Comparison of ENCODE assay signal across 8 mouse cellular contexts in genomic region chr2:72475423-72475796, GRCm38 (mm10). TPM values are rescaled to one million over a fixed set of nuclear protein-coding genes. Genes with fewer than 3 reads are reported as not detected.
A peak's percentile ranks its signal among the peaks of the same experiment; 100 is the strongest.
DNase-seq lines count a peak whose midpoint lies in the region; ATAC-seq and TF ChIP-seq lines count a peak whose summit lies in the region.

No protein-coding gene starts in this region.

- in situ Hi-C loops in ES-E14 (cut with MboI; ENCODE audit: low sequenced_read_pairs in 2 of 2, unreplicated experiment in 2 of 2) = no loop called here

- peak overlapping the region; percentile 90 for H3K27ac ChIP-seq in heart, embryonic 15.5 days
- no peak overlapping the region; the same call in 1 of the 2 replicates for H3K27ac ChIP-seq in ES-E14 (ENCODE audit: insufficient read depth, low read depth, low read length, poor library complexity, severe bottlenecking)
- H3K27ac ChIP-seq in forebrain, postnatal 0 days (ENCODE audit: low read depth, low read length) = 0 out of 2 replicates have a peak overlapping the region, but pooled peaks have one; percentile 83
- H3K27ac ChIP-seq in macrophage = peak overlapping the region; percentile 97

- peaks cover 40% of the 10 kb centered on the region for H3K79me2 ChIP-seq in macrophage (ENCODE audit: inconsistent target)

- under 1% methylated on average over 7 of the region's 7 CpGs for WGBS in heart, embryonic 15.5 days
- 2% methylated on average over 7 of the region's 7 CpGs for WGBS in forebrain, postnatal 0 days
- 2% methylated on average over 4 of the region's 7 CpGs for WGBS in macrophage (ENCODE audit: missing documents)

- ATAC-seq in heart, embryonic 15.5 days (replicated peaks; ENCODE audit: insufficient number of reproducible peaks, insufficient read depth, low FRiP score, low read depth) = no peak
- ATAC-seq in forebrain, postnatal 0 days = no peak
- ATAC-seq in frontal cortex, adult (ENCODE audit: low TSS enrichment) = no peak

- no peak for TF ChIP-seq CTCF in forebrain, postnatal 0 days (IDR thresholded peaks at IDR 0.05; ENCODE audit: low read depth)

- H3K4me1 ChIP-seq in heart, embryonic 15.5 days (replicated peaks) = peaks cover 35% of the 10 kb centered on the region
- peaks cover 9 to 16% of the 10 kb centered on the region in 2 experiments for H3K4me1 ChIP-seq in ES-E14 (ENCODE audit: control insufficient read depth in 2 of 2, insufficient read depth in 2 of 2, low read length in 2 of 2, poor library complexity in 1 of 2)
- peaks cover 3% of the 10 kb centered on the region; the same call in 1 of the 2 replicates for H3K4me1 ChIP-seq in forebrain, postnatal 0 days (ENCODE audit: insufficient read depth)

- no peaks in the 10 kb centered on the region for H3K9me3 ChIP-seq in heart, embryonic 15.5 days (replicated peaks)
- H3K9me3 ChIP-seq in ES-E14 (ENCODE audit: control insufficient read depth, insufficient read depth, low read depth, low read length) = no peaks in the 10 kb centered on the region
- no peaks in the 10 kb centered on the region for H3K9me3 ChIP-seq in forebrain, postnatal 0 days (ENCODE audit: low read length)

- H3K4me2 ChIP-seq in heart, embryonic 15.5 days = peak overlapping the region; percentile 88
- peak overlapping the region; percentile 86 for H3K4me2 ChIP-seq in forebrain, postnatal 0 days (ENCODE audit: low read depth)

- no peaks in the 10 kb centered on the region for H3K36me3 ChIP-seq in heart, embryonic 15.5 days
- H3K36me3 ChIP-seq in ES-E14 (ENCODE audit: control insufficient read depth, insufficient read depth, low read length, poor library complexity, severe bottlenecking) (peaks cover 14% of the 10 kb centered on the region), macrophage (ENCODE audit: inconsistent target) (no peaks in the 10 kb centered on the region)
- H3K36me3 ChIP-seq in forebrain, postnatal 0 days (ENCODE audit: insufficient read depth) = no peaks in the 10 kb centered on the region

- H3K9ac ChIP-seq in heart, embryonic 15.5 days = peak overlapping the region; percentile 78
- peak overlapping the region; percentile 94; the same call in 1 of the 2 replicates for H3K9ac ChIP-seq in ES-E14 (ENCODE audit: insufficient read depth, low read depth, low read length, poor library complexity, severe bottlenecking)
- H3K9ac ChIP-seq in forebrain, postnatal 0 days = peak overlapping the region; percentile 57; the same call in 1 of the 2 replicates

- DNase-seq in heart, adult 8-10 months (ENCODE audit: low spot score) = no peak
- DNase-seq in ES-E14 (ENCODE audit: low read depth, low spot score) = no peak
- no peak for DNase-seq in forebrain, postnatal 0 days
- DNase-seq in cerebellum, postnatal 10 days = no peak
- no peak for DNase-seq in frontal cortex, postnatal 10 days (ENCODE audit: low spot score in 2 of 2)

- peak overlapping the region; percentile 88 for H3K4me3 ChIP-seq in heart, embryonic 15.5 days
- peak overlapping the region; percentile 55 to 90 for H3K4me3 ChIP-seq in ES-E14 (ENCODE audit: insufficient read depth in 1 of 2, low read depth in 1 of 2, low read length in 2 of 2, poor library complexity in 1 of 2, severe bottlenecking in 1 of 2)
- peak overlapping the region; percentile 61 for H3K4me3 ChIP-seq in forebrain, postnatal 0 days (ENCODE audit: low read depth, low read length)
- H3K4me3 ChIP-seq in macrophage (ENCODE audit: inconsistent target) = peak overlapping the region; percentile 27

- no peaks in the 10 kb centered on the region for H3K27me3 ChIP-seq in heart, embryonic 15.5 days
- H3K27me3 ChIP-seq in forebrain, postnatal 0 days (ENCODE audit: insufficient read depth, low read length) = no peaks in the 10 kb centered on the region

TF ChIP-seq in ES-E14, 5 proteins besides CTCF, POLR2A, EP300 and RAD21:
- no peak for TF ChIP-seq MAFK (IDR thresholded peaks at IDR 0.05; ENCODE audit: insufficient read depth, low read depth, low read length)
- TF ChIP-seq HCFC1 (IDR thresholded peaks at IDR 0.05; ENCODE audit: borderline replicate concordance, insufficient read depth, low read length) = no peak; the same call in 1 of the 2 replicates
- no peak for TF ChIP-seq ZC3H11A (IDR thresholded peaks at IDR 0.05; ENCODE audit: borderline replicate concordance, low read depth, low read length)
- no peak for TF ChIP-seq ZNF384 (IDR thresholded peaks at IDR 0.05; ENCODE audit: low read depth, low read length)
- TF ChIP-seq CHD2 (IDR thresholded peaks at IDR 0.05; ENCODE audit: low read depth, low read length) = no peak

RNA-seq across cellular contexts. Expression of gene Cdca7, which starts 0.5 kb away (rescaled TPM):
- polyA plus RNA-seq in heart, embryonic 15.5 days (2015; fragmentation: Nextera tagmentation; extraction: Ambion mirVana) = 33.7 and 59.8 TPM in 2 replicates
- 1 to 10 TPM in 3 of 4 experiments, under 1 TPM in 1; 1.00 to 3.1 (median 1.2) TPM for total RNA-seq in heart, adult 8-10 months (2022)
- total RNA-seq in ES-E14 (2012; rRNA removed) = 94.1 and 107 TPM in 2 replicates
- total RNA-seq in forebrain, postnatal 0 days (2014; rRNA removed) = 21.9 and 28.9 TPM in 2 replicates
- polyA plus RNA-seq in forebrain, postnatal 0 days (2015; fragmentation: Nextera tagmentation; extraction: Ambion mirVana) = 15.6 and 20.6 TPM in 2 replicates
- total RNA-seq in macrophage (2018; cell fraction: chromatin; rRNA removed) = 1 to 10 TPM in 20 of 26 experiments, under 1 TPM in 5, not detected in 1; 0.37 to 6.9 (median 2.0) TPM
- total RNA-seq in macrophage (2018; cell fraction: cytosol; rRNA removed) = 1 to 10 TPM in 24 of 26 experiments, under 1 TPM in 2; 0.48 to 5.5 (median 2.5) TPM
- 10 to 100 TPM in 1 of 26 experiments, 1 to 10 TPM in 22, under 1 TPM in 3; 0.53 to 37.8 (median 2.1) TPM for total RNA-seq in macrophage (2018; cell fraction: nucleus; rRNA removed)
- polyA plus RNA-seq in macrophage (2018) = 2.8 to 28.1 TPM (median 5.1 TPM) in 3 replicates

Comparison
In these comparisons a context has a peak if more than half of its experiments do, and no peak if none do; other contexts are left out.
1. H3K4me3 ChIP-seq: peak in every context shown above with its lines; median percentile 88 in heart, embryonic 15.5 days; 72 in ES-E14; 61 in forebrain, postnatal 0 days; 27 in macrophage.